Mouse (Mus musculus): Measurements from ENCODE around the gene Igf1r.

Gene Igf1r

GRCm38 (mm10) chr7:68010168-68010567 is 57.5 kb downstream of the Igf1r start:
- no peak for DNase-seq

- DNase-seq = no peak
Observed at GRCm38 (mm10) chr7:68010802-68011201, 58.2 kb downstream of the Igf1r start.

GRCm38 (mm10) chr7:68011385-68012122 is 58.9 kb downstream of the Igf1r start:
- no peak for DNase-seq

DNA sequence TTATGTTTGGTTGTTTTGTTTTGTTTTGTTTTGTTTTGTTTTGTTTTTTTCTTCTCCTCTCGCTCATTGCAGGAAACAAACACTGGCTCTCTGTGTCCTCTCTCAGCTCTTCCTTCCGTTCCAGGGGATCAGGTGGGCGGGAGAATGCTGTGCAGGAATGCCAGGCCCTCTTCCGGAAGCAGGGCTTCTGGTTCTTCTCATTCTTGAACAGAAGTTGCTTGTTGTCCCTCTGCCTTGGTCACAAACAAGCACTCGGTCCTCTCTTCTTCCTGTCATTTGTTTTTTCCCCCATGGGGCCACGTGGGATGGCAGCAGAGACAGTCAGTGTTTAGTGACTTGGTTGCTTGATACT is 59.5 kb downstream of the Igf1r start:
- peak; percentile 40 for DNase-seq

- DNase-seq = no peak
Observed at GRCm38 (mm10) chr7:68014495-68014894, 61.9 kb downstream of the Igf1r start.

- DNase-seq = no peak
Observed at GRCm38 (mm10) chr7:68015404-68015803, 62.8 kb downstream of the Igf1r start.

DNA sequence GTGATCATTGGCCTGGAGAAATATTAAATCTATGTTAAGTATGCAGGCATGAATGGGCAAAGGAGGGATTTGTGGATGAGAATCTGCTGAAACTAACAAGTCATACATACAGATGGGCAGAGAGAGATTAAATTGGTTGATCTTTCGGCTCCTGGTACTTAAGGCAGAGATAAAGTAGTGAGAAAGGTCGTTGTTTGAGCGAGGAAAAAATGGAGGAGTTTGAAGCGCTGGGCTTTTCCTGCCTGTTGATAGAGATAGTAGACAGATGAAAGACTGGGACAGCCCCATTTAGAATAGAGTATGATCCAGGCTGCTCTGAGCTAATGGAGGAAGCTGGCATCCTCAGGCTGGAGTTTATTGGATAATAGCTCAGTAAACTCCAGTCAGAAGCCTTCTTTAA is 65.4 kb downstream of the Igf1r start:
- no peak for DNase-seq

GRCm38 (mm10) chr7:68020556-68020955 is 67.9 kb downstream of the Igf1r start:
- DNase-seq = no peak

DNA sequence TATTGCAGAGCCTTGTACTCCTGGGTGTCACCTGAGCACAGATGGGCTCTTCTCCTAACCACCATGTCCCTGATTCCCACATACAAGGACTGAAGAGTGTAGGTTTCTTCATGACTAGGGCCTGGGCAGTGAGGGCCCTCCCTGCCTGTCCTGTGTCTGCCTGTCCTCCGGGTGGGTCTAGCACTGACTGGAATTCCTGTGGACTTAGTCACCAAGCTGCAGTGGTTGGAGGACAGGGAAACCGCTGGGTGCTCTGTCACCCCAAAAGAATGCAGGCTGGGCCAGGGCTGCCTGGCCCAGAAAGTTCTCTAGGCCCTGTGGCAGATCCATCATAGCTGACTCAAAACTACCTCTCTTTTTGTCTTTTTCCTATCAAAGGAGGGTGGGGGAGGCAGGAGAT is 69.1 kb downstream of the Igf1r start:
- DNase-seq = peak; percentile 62

- DNase-seq = peak; percentile 21
Observed at GRCm38 (mm10) chr7:68022188-68022587, 69.6 kb downstream of the Igf1r start.

DNA sequence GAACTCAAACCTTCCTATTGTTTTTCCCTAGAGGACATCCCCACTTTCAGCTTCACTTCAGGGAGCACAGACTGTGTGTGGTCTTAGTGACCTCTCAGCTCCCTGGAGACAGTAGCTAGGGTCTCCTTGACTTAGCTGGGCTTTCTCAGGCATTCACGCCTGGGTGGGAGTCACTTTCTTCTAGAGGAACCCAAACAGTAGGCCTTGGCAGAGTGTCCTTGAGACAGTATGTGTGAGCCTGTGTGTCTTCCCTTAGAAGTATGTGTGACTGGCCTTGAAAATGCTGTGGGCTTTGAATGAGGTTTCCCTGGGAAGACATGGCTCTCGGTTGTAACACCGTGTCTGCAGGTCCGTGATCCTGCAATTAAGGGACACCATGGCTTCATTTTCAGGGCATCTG is 71.3 kb downstream of the Igf1r start:
- no peak for DNase-seq

DNA sequence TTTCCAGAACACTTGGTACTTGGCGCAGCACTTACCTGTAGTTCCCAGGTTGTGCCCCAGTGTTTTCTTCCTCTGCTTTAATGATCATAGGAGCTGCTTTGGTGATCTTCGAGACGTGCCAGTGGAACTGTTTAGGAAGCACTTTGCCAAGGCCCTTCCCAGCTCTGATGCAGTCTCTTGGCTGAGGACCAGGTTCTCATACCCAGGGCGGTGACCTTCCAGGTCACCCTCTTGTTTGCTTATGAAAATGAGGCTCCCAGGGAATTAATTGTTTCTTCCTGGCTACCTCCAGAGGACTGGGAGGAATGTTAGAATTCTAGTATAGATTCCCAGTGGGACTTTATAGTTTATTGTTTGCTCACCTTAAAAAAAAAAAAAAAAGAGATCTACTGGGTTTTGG is 72.0 kb downstream of the Igf1r start:
- DNase-seq = peak; percentile 74

- no peak for DNase-seq
Observed at GRCm38 (mm10) chr7:68025396-68025795, 72.8 kb downstream of the Igf1r start.

- DNase-seq = peak; percentile 32
Observed at GRCm38 (mm10) chr7:68026076-68026475, 73.4 kb downstream of the Igf1r start.

DNA sequence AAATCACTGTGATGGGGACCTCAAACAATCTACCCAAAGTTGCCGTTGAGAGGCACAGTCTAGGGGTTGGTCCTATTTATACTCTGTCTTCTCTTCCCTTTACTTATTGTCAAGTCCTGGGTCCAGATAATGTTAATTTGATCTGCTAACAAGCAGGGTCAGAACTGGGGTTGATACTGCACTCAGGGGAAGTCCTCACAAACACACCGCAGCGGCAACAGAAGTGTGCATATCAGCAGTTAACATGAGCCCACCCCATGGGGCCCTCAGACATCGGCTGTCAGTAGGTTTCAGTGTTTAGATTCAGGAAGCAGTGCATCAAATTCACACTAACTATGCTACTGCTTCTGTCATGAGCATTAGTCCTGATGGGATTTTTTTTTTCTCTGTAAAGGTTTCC is 75.5 kb downstream of the Igf1r start:
- no peak for DNase-seq

GRCm38 (mm10) chr7:68030846-68031245 is 78.2 kb downstream of the Igf1r start:
- DNase-seq = peak; percentile 16

DNA sequence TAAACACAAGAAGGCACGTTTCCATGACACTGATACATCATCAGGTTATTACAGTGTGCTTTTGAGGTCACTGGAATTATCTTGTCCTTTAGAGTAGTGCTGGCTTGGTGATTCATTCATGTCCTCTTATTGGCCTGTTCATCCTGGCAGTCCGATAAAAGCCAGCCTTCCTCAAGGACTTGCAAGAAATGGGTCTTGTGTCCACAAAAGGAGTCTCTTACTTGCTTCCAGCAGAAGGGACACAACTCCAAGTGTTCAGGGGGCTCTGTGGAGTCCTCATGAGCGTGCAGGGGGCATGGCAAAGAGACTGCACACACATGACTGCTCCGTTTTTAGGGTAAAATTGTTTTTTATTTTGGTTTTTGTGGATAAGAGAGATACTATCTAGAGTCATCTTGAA is 83.9 kb downstream of the Igf1r start:
- DNase-seq = no peak

GRCm38 (mm10) chr7:68038846-68039245 is 86.2 kb downstream of the Igf1r start:
- no peak for DNase-seq

DNA sequence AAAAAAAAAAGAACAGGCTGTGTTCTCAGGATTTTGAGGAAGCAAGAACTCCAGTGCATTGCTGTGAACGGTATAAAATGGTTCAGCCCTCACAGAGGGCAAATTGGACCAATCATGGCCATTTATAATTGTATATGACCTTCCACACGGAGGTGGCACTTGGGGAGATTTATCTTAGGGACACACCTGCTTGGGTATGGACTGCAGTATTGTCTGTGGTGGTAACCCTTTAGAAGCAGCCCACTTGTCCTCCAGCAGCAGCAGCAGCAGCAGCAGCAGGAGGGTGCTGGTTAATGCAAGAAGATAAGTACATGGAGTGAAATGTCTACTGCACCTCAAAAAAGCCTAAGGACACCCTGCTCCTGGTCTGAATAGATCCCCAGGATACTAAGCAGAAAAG is 86.9 kb downstream of the Igf1r start:
- DNase-seq = no peak

DNA sequence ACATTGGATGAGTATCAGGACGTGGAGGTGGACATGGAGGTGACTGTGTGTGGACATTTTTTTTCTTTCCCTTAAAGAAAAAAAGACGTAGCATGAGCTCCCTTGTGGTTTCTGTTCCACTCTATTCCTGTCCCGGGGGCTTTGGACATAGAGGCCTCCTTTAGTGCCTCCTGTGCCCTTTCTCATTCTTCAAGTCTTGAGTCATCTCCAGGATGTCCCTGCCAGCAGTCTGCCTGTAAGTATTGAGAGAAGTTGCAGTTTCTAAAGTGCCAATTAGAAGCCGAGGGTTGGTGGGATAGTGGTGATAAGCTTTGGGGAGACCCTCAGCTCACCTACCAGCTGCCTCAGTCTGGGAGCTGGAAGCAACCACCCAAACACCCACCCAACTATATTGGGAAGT is 92.0 kb downstream of the Igf1r start:
- no peak for DNase-seq

DNA sequence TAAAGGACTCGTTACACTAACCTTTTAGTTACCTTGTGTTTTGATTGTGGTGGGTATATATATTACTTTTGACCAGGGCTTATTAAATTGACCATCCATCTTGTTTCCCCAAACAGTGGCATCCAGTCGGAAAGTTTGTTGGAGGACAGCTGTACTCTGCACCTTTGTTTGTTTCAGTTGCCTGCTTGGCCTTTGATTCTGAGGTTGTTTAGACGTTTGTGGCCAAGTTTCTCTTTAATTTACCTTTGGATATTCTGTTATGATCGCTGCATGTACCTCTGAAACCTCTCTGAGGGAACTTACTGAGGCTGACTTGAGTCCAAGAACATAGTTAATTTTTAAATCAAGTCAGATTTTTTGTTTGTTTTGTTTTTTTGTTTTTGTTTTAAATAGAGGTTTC is 94.5 kb downstream of the Igf1r start:
- no peak for DNase-seq

GRCm38 (mm10) chr7:68048532-68048931 is 95.9 kb downstream of the Igf1r start:
- no peak for DNase-seq

GRCm38 (mm10) chr7:68049048-68049447 is 96.4 kb downstream of the Igf1r start:
- no peak for DNase-seq

- DNase-seq = no peak
Observed at GRCm38 (mm10) chr7:68053002-68053624, 100.5 kb downstream of the Igf1r start.

GRCm38 (mm10) chr7:68054498-68054897 is 101.9 kb downstream of the Igf1r start:
- no peak for DNase-seq
